Comparison of ENCODE assay signal across 12 mouse cellular contexts in the genomic region with DNA sequence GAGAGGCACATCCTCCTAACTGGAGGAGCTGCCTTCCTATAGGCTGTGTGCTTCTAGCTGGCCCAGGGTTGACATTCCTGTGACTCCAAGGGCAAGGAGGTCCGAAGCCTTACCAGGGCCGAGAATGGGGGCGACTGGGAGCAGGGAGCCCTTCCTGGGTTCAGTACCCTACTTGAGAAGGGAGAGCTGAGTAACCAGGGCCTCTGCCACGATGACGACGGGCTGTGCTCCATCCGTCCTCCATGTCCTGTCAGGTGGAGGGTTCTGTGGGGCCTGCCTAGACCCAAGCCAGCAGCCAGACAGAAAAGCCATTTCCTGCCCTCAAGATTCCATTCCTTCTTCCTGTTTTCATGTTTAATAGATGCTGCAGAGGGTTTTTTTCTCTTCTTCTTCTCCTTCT. TPM values are rescaled to one million over a fixed set of nuclear protein-coding genes. Genes with fewer than 3 reads are reported as not detected.
A peak's percentile ranks its signal among the peaks of the same experiment; 100 is the strongest.
DNase-seq lines count a peak whose midpoint lies in the region; ATAC-seq and TF ChIP-seq lines count a peak whose summit lies in the region.
"Had no signal": no experiment of that assay in that cellular context is flagged by ENCODE, and none has a peak within 500 bp of the region (broad histone marks: within the 10 kb centered on the region; RNA-seq: fewer than 3 reads in every experiment).

No protein-coding gene starts in this region.

- no peak overlapping the region for H3K4me3 ChIP-seq in intestine, embryonic 14.5 days (ENCODE audit: low read depth, low read length)
- H3K4me3 ChIP-seq in intestine, postnatal 0 days (ENCODE audit: low read depth, low read length), result no peak overlapping the region
- no peak overlapping the region for H3K4me3 ChIP-seq in midbrain, embryonic 11.5 days (ENCODE audit: low read depth, low read length)
- H3K4me3 ChIP-seq in midbrain, embryonic 15.5 days, result no peak overlapping the region
- H3K4me3 ChIP-seq in heart, embryonic 16.5 days (ENCODE audit: low read length), result no peak overlapping the region
- no peak overlapping the region for H3K4me3 ChIP-seq in macrophage (ENCODE audit: inconsistent target)
- H3K4me3 ChIP-seq: embryonic facial prominence, embryonic 13.5 days; forebrain, embryonic 13.5 days; limb, embryonic 15.5 days had no signal

- no peak for ATAC-seq in intestine, embryonic 14.5 days (replicated peaks; ENCODE audit: low FRiP score, low TSS enrichment, low read depth)
- no peak for ATAC-seq in intestine, postnatal 0 days
- no peak for ATAC-seq in midbrain, embryonic 11.5 days (ENCODE audit: low FRiP score)
- ATAC-seq in midbrain, embryonic 15.5 days (replicated peaks), result no peak
- ATAC-seq in heart, embryonic 16.5 days (replicated peaks; ENCODE audit: extremely low read depth, insufficient read depth, low FRiP score), result no peak
- ATAC-seq: forebrain, embryonic 13.5 days had no signal

- H3K9me3 ChIP-seq in intestine, embryonic 14.5 days (ENCODE audit: control insufficient read depth, low read length), result no peaks in the 10 kb centered on the region
- H3K9me3 ChIP-seq in intestine, postnatal 0 days (ENCODE audit: control insufficient read depth), result no peaks in the 10 kb centered on the region
- H3K9me3 ChIP-seq in midbrain, embryonic 11.5 days (ENCODE audit: control insufficient read depth, low read length), result no peaks in the 10 kb centered on the region
- no peaks in the 10 kb centered on the region for H3K9me3 ChIP-seq in midbrain, embryonic 15.5 days
- H3K9me3 ChIP-seq in heart, embryonic 16.5 days (replicated peaks; ENCODE audit: control insufficient read depth, low read length), result no peaks in the 10 kb centered on the region
- H3K9me3 ChIP-seq: embryonic facial prominence, embryonic 13.5 days; forebrain, embryonic 13.5 days; limb, embryonic 15.5 days had no signal

- peaks cover 50% of the 10 kb centered on the region for H3K4me1 ChIP-seq in intestine, embryonic 14.5 days (replicated peaks; ENCODE audit: control insufficient read depth, insufficient read depth, low read length)
- peaks cover 18% of the 10 kb centered on the region; the same call in 1 of the 2 replicates for H3K4me1 ChIP-seq in intestine, postnatal 0 days (replicated peaks; ENCODE audit: control insufficient read depth, insufficient read depth, low read length)
- peaks cover 12% of the 10 kb centered on the region for H3K4me1 ChIP-seq in midbrain, embryonic 11.5 days (ENCODE audit: control insufficient read depth, insufficient read depth, low read length)
- H3K4me1 ChIP-seq in midbrain, embryonic 15.5 days, result peaks cover 15% of the 10 kb centered on the region
- peaks cover 60% of the 10 kb centered on the region for H3K4me1 ChIP-seq in heart, embryonic 16.5 days (ENCODE audit: control insufficient read depth, insufficient read depth, low read length)

- H3K9ac ChIP-seq in intestine, embryonic 14.5 days (ENCODE audit: low read length), result no peak overlapping the region
- H3K9ac ChIP-seq in intestine, postnatal 0 days (ENCODE audit: low read depth, low read length), result no peak overlapping the region
- H3K9ac ChIP-seq in midbrain, embryonic 11.5 days (ENCODE audit: low read length), result no peak overlapping the region
- no peak overlapping the region for H3K9ac ChIP-seq in midbrain, embryonic 15.5 days
- 0 out of 2 replicates have a peak overlapping the region, but pooled peaks have one; percentile 14 for H3K9ac ChIP-seq in heart, embryonic 16.5 days (ENCODE audit: low read length)
- H3K9ac ChIP-seq: embryonic facial prominence, embryonic 13.5 days; forebrain, embryonic 13.5 days; limb, embryonic 15.5 days had no signal

- H3K79me2 ChIP-seq in macrophage (ENCODE audit: inconsistent target), result no peaks in the 10 kb centered on the region

- no peak overlapping the region for H3K4me2 ChIP-seq in intestine, embryonic 14.5 days (ENCODE audit: low read length)
- no peak overlapping the region for H3K4me2 ChIP-seq in intestine, postnatal 0 days (replicated peaks; ENCODE audit: low read depth)
- H3K4me2 ChIP-seq in midbrain, embryonic 11.5 days, result no peak overlapping the region
- no peak overlapping the region for H3K4me2 ChIP-seq in midbrain, embryonic 15.5 days
- no peak overlapping the region for H3K4me2 ChIP-seq in heart, embryonic 16.5 days (ENCODE audit: low read depth, low read length)
- H3K4me2 ChIP-seq: embryonic facial prominence, embryonic 13.5 days; forebrain, embryonic 13.5 days; limb, embryonic 15.5 days had no signal

- WGBS in intestine, embryonic 14.5 days, result 38% methylated on average over 7 of the region's 7 CpGs
- 56% methylated on average over 7 of the region's 7 CpGs for WGBS in intestine, postnatal 0 days
- 76% methylated on average over 7 of the region's 7 CpGs for WGBS in midbrain, embryonic 11.5 days
- WGBS in midbrain, embryonic 15.5 days, result 73% methylated on average over 7 of the region's 7 CpGs
- WGBS in heart, embryonic 16.5 days, result 46% methylated on average over 7 of the region's 7 CpGs
- WGBS in macrophage (ENCODE audit: missing documents), result 42% methylated on average over 7 of the region's 7 CpGs

- H3K36me3 ChIP-seq in intestine, embryonic 14.5 days (ENCODE audit: control insufficient read depth, insufficient read depth, low read length), result no peaks in the 10 kb centered on the region
- H3K36me3 ChIP-seq in intestine, postnatal 0 days (ENCODE audit: control insufficient read depth, insufficient read depth), result no peaks in the 10 kb centered on the region; the same call in 1 of the 2 replicates
- H3K36me3 ChIP-seq in midbrain, embryonic 11.5 days (ENCODE audit: control insufficient read depth, insufficient read depth, low read length), result no peaks in the 10 kb centered on the region
- H3K36me3 ChIP-seq in midbrain, embryonic 15.5 days (replicated peaks), result no peaks in the 10 kb centered on the region
- H3K36me3 ChIP-seq in heart, embryonic 16.5 days (ENCODE audit: control insufficient read depth, insufficient read depth), result no peaks in the 10 kb centered on the region
- H3K36me3 ChIP-seq in macrophage (ENCODE audit: inconsistent target), result no peaks in the 10 kb centered on the region
- H3K36me3 ChIP-seq: embryonic facial prominence, embryonic 13.5 days; limb, embryonic 15.5 days had no signal

- peak overlapping the region; percentile 78 for H3K27ac ChIP-seq in intestine, embryonic 14.5 days (ENCODE audit: low read depth)
- no peak overlapping the region for H3K27ac ChIP-seq in intestine, postnatal 0 days (ENCODE audit: low read depth, low read length)
- no peak overlapping the region for H3K27ac ChIP-seq in midbrain, embryonic 11.5 days (ENCODE audit: low read depth, low read length)
- no peak overlapping the region for H3K27ac ChIP-seq in midbrain, embryonic 15.5 days
- H3K27ac ChIP-seq in heart, embryonic 16.5 days (ENCODE audit: low read length), result peak overlapping the region; percentile 70
- H3K27ac ChIP-seq in macrophage, result peak overlapping the region; percentile 82
- H3K27ac ChIP-seq: forebrain, embryonic 13.5 days; limb, embryonic 15.5 days had no signal

- no peak for DNase-seq in intestine, embryonic 14.5 days (ENCODE audit: low spot score)
- DNase-seq in midbrain, embryonic 11.5 days (ENCODE audit: low spot score, missing footprints), result peak; percentile 80
- no peak for DNase-seq in neural tube, embryonic 10.5 days (ENCODE audit: extremely low spot score, low spot score)
- DNase-seq: cerebellum, postnatal 10 days; gastrocnemius, postnatal 36 days had no signal

- TF ChIP-seq CTCF in intestine, postnatal 0 days (IDR thresholded peaks at IDR 0.05; ENCODE audit: low read depth), result no peak

- H3K27me3 ChIP-seq in intestine, embryonic 14.5 days (replicated peaks; ENCODE audit: control insufficient read depth, insufficient read depth, low read length), result no peaks in the 10 kb centered on the region
- H3K27me3 ChIP-seq in intestine, postnatal 0 days (replicated peaks; ENCODE audit: control insufficient read depth, insufficient read depth, low read length), result no peaks in the 10 kb centered on the region
- no peaks in the 10 kb centered on the region for H3K27me3 ChIP-seq in midbrain, embryonic 11.5 days (ENCODE audit: control insufficient read depth, insufficient read depth, low read length)
- peaks cover 8% of the 10 kb centered on the region; the same call in 1 of the 2 replicates for H3K27me3 ChIP-seq in midbrain, embryonic 15.5 days (replicated peaks)
- no peaks in the 10 kb centered on the region for H3K27me3 ChIP-seq in heart, embryonic 16.5 days (ENCODE audit: control insufficient read depth, insufficient read depth, low read length)
- H3K27me3 ChIP-seq: embryonic facial prominence, embryonic 13.5 days; limb, embryonic 15.5 days had no signal

RNA-seq across cellular contexts. Expression of a gene that starts 49.2 kb away (rescaled TPM):
- polyA plus RNA-seq in intestine, embryonic 14.5 days (2014; fragmentation: Nextera tagmentation; extraction: Ambion mirVana), result 39.8 and 42.3 TPM in 2 replicates
- 52.0 and 54.5 TPM in 2 replicates for polyA plus RNA-seq in intestine, postnatal 0 days (2015; fragmentation: Nextera tagmentation; extraction: Ambion mirVana)
- polyA plus RNA-seq in midbrain, embryonic 11.5 days (2014; fragmentation: Nextera tagmentation; extraction: Ambion mirVana), result 18.3 and 20.8 TPM in 2 replicates
- 38.3 and 39.4 TPM in 2 replicates for polyA plus RNA-seq in midbrain, embryonic 15.5 days (2015; fragmentation: Nextera tagmentation; extraction: Ambion mirVana)
- polyA plus RNA-seq in heart, embryonic 16.5 days (2015; fragmentation: Nextera tagmentation; extraction: Ambion mirVana), result 23.7 and 25.1 TPM in 2 replicates
- total RNA-seq in macrophage (2018; cell fraction: chromatin; rRNA removed), result 10 to 100 TPM in 11 of 26 experiments, 1 to 10 TPM in 14, not detected in 1; 2.3 to 18.6 (median 9.1) TPM
- total RNA-seq in macrophage (2018; cell fraction: cytosol; rRNA removed), result 10 to 100 TPM; 10.2 to 26.4 (median 18.1) TPM
- 10 to 100 TPM in 6 of 26 experiments, 1 to 10 TPM in 20; 2.6 to 17.6 (median 6.5) TPM for total RNA-seq in macrophage (2018; cell fraction: nucleus; rRNA removed)
- 15.6 to 23.7 TPM (median 21.2 TPM) in 3 replicates for polyA plus RNA-seq in macrophage (2018)

Comparison
In these comparisons a context has a peak if more than half of its experiments do, and no peak if none do; other contexts are left out.
1. H3K27ac ChIP-seq: peak in intestine, embryonic 14.5 days (single experiment), heart, embryonic 16.5 days (single experiment) and macrophage (single experiment); none in intestine, postnatal 0 days (single experiment), midbrain, embryonic 11.5 days (single experiment) and midbrain, embryonic 15.5 days (single experiment).